Mouse (Mus musculus): ENCODE results near the gene Lrrc71. TPM values are rescaled to one million over a fixed set of nuclear protein-coding genes. Genes with fewer than 3 reads are reported as not detected.

Gene Lrrc71
- total and polyA plus RNA-seq, 2 experiments from 2014 or later = 0.12 to 1.5 TPM

- H3K27ac ChIP-seq (ENCODE audit: low read depth) = no peak overlapping the region
- no peak overlapping the region for H3K9ac ChIP-seq (replicated peaks; ENCODE audit: low read depth, low read length)
- H3K4me2 ChIP-seq (ENCODE audit: low read depth, low read length) = no peak overlapping the region
- WGBS = 62% methylated on average over 11 of the region's 11 CpGs
- H3K27me3 ChIP-seq (ENCODE audit: control insufficient read depth, insufficient read depth, low read length) = no peaks in the 10 kb centered on the region
- peaks cover 92% of the 10 kb centered on the region for H3K36me3 ChIP-seq (replicated peaks; ENCODE audit: control insufficient read depth, insufficient read depth, low read length)
- ATAC-seq (ENCODE audit: insufficient read depth, low read depth) = no peak
- DNase-seq (ENCODE audit: low spot score) = no peak
- H3K9me3 ChIP-seq (replicated peaks; ENCODE audit: control insufficient read depth, low read length) = no peaks in the 10 kb centered on the region
- no peak overlapping the region for H3K4me3 ChIP-seq (ENCODE audit: low read depth, low read length)
- TF ChIP-seq EP300 (IDR thresholded peaks at IDR 0.05; ENCODE audit: low read depth) = no peak
- TF ChIP-seq CTCF (IDR thresholded peaks at IDR 0.05; ENCODE audit: low read depth) = no peak
- H3K4me1 ChIP-seq (ENCODE audit: control insufficient read depth, insufficient read depth) = no peaks in the 10 kb centered on the region
These were observed 14.3 kb downstream of the Lrrc71 start for GRCm38 (mm10) chr3:87733984-87734761.

DNA sequence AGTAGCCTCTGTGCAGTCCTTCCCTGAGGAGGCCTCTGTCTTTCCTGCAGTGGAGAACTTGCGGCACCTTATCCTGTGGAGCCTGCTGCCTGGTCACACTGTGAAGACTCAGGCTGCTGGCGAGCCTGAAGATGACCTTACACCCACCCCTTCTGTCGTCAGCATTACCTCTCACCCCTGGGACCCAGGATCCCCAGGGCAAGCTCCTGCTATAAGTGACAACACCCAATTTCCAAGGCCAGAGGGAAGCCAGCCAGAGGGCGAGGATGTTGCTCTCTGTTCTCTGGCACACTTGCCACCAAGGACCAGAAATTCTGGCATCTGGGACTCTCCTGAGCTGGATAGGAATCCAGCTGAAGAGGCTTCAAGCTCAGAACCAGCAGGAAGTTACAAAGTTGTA, 15.3 kb downstream of the Lrrc71 start:
- no peak overlapping the region for H3K4me2 ChIP-seq (ENCODE audit: low read depth, low read length)
- TF ChIP-seq CTCF (IDR thresholded peaks at IDR 0.05; ENCODE audit: low read depth) (no peak), EP300 (IDR thresholded peaks at IDR 0.05; ENCODE audit: low read depth) (no peak)
- DNase-seq (ENCODE audit: low spot score) (no peak), ATAC-seq (ENCODE audit: insufficient read depth, low read depth) (no peak)
- H3K4me1 ChIP-seq (ENCODE audit: control insufficient read depth, insufficient read depth) = no peaks in the 10 kb centered on the region
- WGBS = 77% methylated on average over 4 of the region's 4 CpGs
- H3K36me3 ChIP-seq (replicated peaks; ENCODE audit: control insufficient read depth, insufficient read depth, low read length) = peaks cover 94% of the 10 kb centered on the region
- no peak overlapping the region for H3K4me3 ChIP-seq (ENCODE audit: low read depth, low read length)
- H3K9me3 ChIP-seq (replicated peaks; ENCODE audit: control insufficient read depth, low read length) = no peaks in the 10 kb centered on the region
- H3K9ac ChIP-seq (replicated peaks; ENCODE audit: low read depth, low read length) = no peak overlapping the region
- no peaks in the 10 kb centered on the region for H3K27me3 ChIP-seq (ENCODE audit: control insufficient read depth, insufficient read depth, low read length)
- no peak overlapping the region for H3K27ac ChIP-seq (ENCODE audit: low read depth)

DNA sequence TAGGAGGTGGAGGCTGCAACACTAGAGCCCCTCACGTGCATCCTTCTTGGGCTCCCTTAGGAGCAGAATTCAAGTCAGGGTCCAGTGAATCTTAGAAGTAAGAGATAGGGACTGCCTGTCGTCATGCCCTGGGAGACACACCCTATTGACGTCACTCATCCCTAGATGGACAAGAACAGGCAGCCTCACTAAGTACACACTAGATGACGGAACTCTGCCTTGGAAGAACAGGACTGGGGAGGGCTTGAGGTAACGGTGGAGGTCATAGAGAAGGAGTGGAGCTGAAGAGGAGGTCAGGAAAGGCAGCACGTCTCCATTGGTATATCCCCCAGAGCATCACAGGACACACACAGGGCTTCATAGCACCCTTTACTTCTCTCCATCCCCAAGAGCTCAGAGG, 19.7 kb downstream of the Lrrc71 start:
- TF ChIP-seq EP300 (IDR thresholded peaks at IDR 0.05; ENCODE audit: low read depth) (no peak), CTCF (IDR thresholded peaks at IDR 0.05; ENCODE audit: low read depth) (no peak)
- H3K36me3 ChIP-seq (replicated peaks; ENCODE audit: control insufficient read depth, insufficient read depth, low read length) = peaks cover 94% of the 10 kb centered on the region
- H3K4me3 ChIP-seq (ENCODE audit: low read depth, low read length) = no peak overlapping the region
- H3K9me3 ChIP-seq (replicated peaks; ENCODE audit: control insufficient read depth, low read length) = no peaks in the 10 kb centered on the region
- DNase-seq (ENCODE audit: low spot score) (no peak), ATAC-seq (ENCODE audit: insufficient read depth, low read depth) (no peak)
- no peak overlapping the region for H3K4me2 ChIP-seq (ENCODE audit: low read depth, low read length)
- H3K27ac ChIP-seq (ENCODE audit: low read depth) = no peak overlapping the region
- WGBS = 87% methylated on average over 6 of the region's 6 CpGs
- H3K4me1 ChIP-seq (ENCODE audit: control insufficient read depth, insufficient read depth) = no peaks in the 10 kb centered on the region
- H3K9ac ChIP-seq (replicated peaks; ENCODE audit: low read depth, low read length) = no peak overlapping the region
- no peaks in the 10 kb centered on the region for H3K27me3 ChIP-seq (ENCODE audit: control insufficient read depth, insufficient read depth, low read length)

DNA sequence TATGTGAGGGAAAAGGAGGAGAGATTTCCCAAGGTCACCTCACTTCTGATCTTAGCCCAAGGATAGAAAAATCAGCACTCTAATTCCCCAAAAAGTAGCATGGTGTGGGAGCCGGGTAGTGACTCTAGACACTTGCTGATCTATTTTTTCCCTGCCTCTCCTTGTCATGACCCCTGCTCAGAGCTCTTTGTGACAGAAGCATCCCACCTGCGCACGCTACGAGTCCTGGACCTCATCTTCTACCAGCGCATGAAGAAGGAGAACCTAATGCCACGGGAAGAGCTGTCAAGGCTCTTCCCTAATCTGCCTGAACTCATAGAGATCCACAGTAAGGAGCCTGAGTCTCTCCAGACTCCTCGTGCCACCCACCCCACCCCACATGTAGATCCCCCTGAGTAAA, 22.2 kb downstream of the Lrrc71 start:
- WGBS = 93% methylated on average over 7 of the region's 7 CpGs
- H3K4me2 ChIP-seq (ENCODE audit: low read depth, low read length) = no peak overlapping the region
- H3K4me1 ChIP-seq (ENCODE audit: control insufficient read depth, insufficient read depth) = no peaks in the 10 kb centered on the region
- no peak overlapping the region for H3K9ac ChIP-seq (replicated peaks; ENCODE audit: low read depth, low read length)
- H3K27ac ChIP-seq (ENCODE audit: low read depth) = no peak overlapping the region
- no peak overlapping the region for H3K4me3 ChIP-seq (ENCODE audit: low read depth, low read length)
- H3K27me3 ChIP-seq (ENCODE audit: control insufficient read depth, insufficient read depth, low read length) = no peaks in the 10 kb centered on the region
- TF ChIP-seq CTCF (IDR thresholded peaks at IDR 0.05; ENCODE audit: low read depth) (no peak), EP300 (IDR thresholded peaks at IDR 0.05; ENCODE audit: low read depth) (no peak)
- H3K36me3 ChIP-seq (replicated peaks; ENCODE audit: control insufficient read depth, insufficient read depth, low read length) = peaks cover 91% of the 10 kb centered on the region
- DNase-seq (ENCODE audit: low spot score) (no peak), ATAC-seq (ENCODE audit: insufficient read depth, low read depth) (no peak)
- H3K9me3 ChIP-seq (replicated peaks; ENCODE audit: control insufficient read depth, low read length) = no peaks in the 10 kb centered on the region

GRCm38 (mm10) chr3:87725396-87726160, 22.8 kb downstream of the Lrrc71 start:
- Histone ChIP-seq H3K4me3 (ENCODE audit: low read depth, low read length) (no peak overlapping the region), H3K9ac (replicated peaks; ENCODE audit: low read depth, low read length) (no peak overlapping the region), H3K27ac (ENCODE audit: low read depth) (no peak overlapping the region), H3K27me3 (ENCODE audit: control insufficient read depth, insufficient read depth, low read length) (no peaks in the 10 kb centered on the region), H3K9me3 (replicated peaks; ENCODE audit: control insufficient read depth, low read length) (no peaks in the 10 kb centered on the region), H3K36me3 (replicated peaks; ENCODE audit: control insufficient read depth, insufficient read depth, low read length) (peaks cover 94% of the 10 kb centered on the region), H3K4me2 (ENCODE audit: low read depth, low read length) (no peak overlapping the region), H3K4me1 (ENCODE audit: control insufficient read depth, insufficient read depth) (no peaks in the 10 kb centered on the region)
- ATAC-seq (ENCODE audit: insufficient read depth, low read depth) = no peak
- 95% methylated on average over 16 of the region's 16 CpGs for WGBS
- no peak for DNase-seq (ENCODE audit: low spot score)
- TF ChIP-seq CTCF (IDR thresholded peaks at IDR 0.05; ENCODE audit: low read depth) = no peak
- no peak for TF ChIP-seq EP300 (IDR thresholded peaks at IDR 0.05; ENCODE audit: low read depth)
